Mouse (Mus musculus) Patski (cell line): ENCODE data around the gene Cabp4. TPM values are rescaled to one million over a fixed set of nuclear protein-coding genes. Genes with fewer than 3 reads are reported as not detected.

Experiments used
- ATAC-seq: fragments of 100-300 bp; one replicate; pipeline ENCODE4 v1.8.0; 2021
- CTCF ChIA-PET: fragments of 350-600 bp; sonication (Branson Sonifier 250); formaldehyde crosslinking; loops from one replicate; lab custom pipeline; 2022; ENCODE audit warnings: inconsistent platforms; lab: Charles Lee
- POLR2A ChIA-PET: fragments of 350-600 bp; sonication (Branson Sonifier 250); formaldehyde crosslinking; loops from one replicate; lab custom pipeline; 2022; ENCODE audit warnings: antibody characterized with exemption, inconsistent platforms; lab: Charles Lee
- DNase-seq: peaks from one replicate; pipeline ENCODE4 v3.0.0-alpha.2; 2011; ENCODE audit warnings: low read depth, low spot score
- H3K27me3 ChIP-seq: fragments of 371-371 bp; one replicate; pipeline ENCODE4 v1.5.1; 2021
- CTCF ChIP-seq: fragments of 100-300 bp; IDR thresholded peaks from one replicate; pipeline ENCODE4 v1.5.1; 2021
- in situ Hi-C: fragments of 300-500 bp; cut with MboI; formaldehyde crosslinking; loops from 3 replicates; pipeline ENCODE4 v1.11.1; 2018; ENCODE audit warnings: low pct_unique_long_range_greater_than_20kb, mixed read lengths
- polyA plus RNA-seq: library from polyadenylated mRNA; unstranded; gene quantifications from one replicate; pipeline ENCODE4 v1.2.3, GENCODE M21; 2021

Gene Cabp4
- polyA plus RNA-seq, 1 experiment from 2014 or later, result 0.17 TPM

GRCm38 (mm10) chr19:4099056-4099455, 44.8 kb downstream of the Cabp4 start:
- no peak for DNase-seq
- no peak for ATAC-seq

DNA sequence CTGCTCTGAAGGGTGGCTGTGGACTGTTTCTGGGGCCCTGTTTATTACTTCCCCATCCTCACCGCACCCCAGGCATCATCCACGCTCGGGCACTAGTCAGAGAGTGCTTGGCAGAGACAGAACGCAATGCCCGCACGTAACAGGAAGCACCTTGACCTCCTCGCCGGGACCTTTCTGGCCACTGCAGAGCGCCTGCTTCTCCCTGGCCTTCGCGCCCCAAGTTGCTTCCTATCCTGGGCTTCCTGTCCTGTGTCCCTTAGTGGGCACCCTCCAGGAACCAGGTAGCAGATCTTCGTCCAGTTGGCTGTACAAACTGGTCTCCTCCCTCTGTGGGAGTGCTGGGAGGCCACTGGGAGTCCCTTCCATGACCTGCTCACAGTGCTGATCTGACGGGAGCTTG, 45.4 kb downstream of the Cabp4 start:
- ATAC-seq (no peak), DNase-seq (no peak)
- no peak for TF ChIP-seq CTCF
- CTCF ChIA-PET, result interaction anchor here (0.6 to 2.1 kb wide), 10 partner anchors 16 to 109 kb away, joined by 3 to 11 read pairs (median 4); partner anchors contain the start of gene Rad9a
- no peaks in the 10 kb centered on the region for H3K27me3 ChIP-seq
- in situ Hi-C loops, result no loop called here
- POLR2A ChIA-PET, result interaction anchor here (0.7 to 1.5 kb wide), 6 partner anchors 15 to 130 kb away, joined by 3 to 5 read pairs (median 4); no protein-coding TSS in a partner anchor

More at GRCm38 (mm10) chr19:4099056-4099455, 44.8 kb downstream of the Cabp4 start:
- no peaks in the 10 kb centered on the region for H3K27me3 ChIP-seq
- TF ChIP-seq CTCF, result no peak
- ChIA-PET POLR2A (interaction anchor here (0.6 to 1.5 kb wide), 6 partner anchors 14 to 211 kb away, joined by 3 to 5 read pairs (median 4); partner anchors contain the start of gene Rad9a), CTCF (interaction anchor here (0.6 to 2.1 kb wide), 10 partner anchors 16 to 108 kb away, joined by 3 to 11 read pairs (median 4); partner anchors contain the start of gene Rad9a)
- in situ Hi-C loops, result no loop called here

DNA sequence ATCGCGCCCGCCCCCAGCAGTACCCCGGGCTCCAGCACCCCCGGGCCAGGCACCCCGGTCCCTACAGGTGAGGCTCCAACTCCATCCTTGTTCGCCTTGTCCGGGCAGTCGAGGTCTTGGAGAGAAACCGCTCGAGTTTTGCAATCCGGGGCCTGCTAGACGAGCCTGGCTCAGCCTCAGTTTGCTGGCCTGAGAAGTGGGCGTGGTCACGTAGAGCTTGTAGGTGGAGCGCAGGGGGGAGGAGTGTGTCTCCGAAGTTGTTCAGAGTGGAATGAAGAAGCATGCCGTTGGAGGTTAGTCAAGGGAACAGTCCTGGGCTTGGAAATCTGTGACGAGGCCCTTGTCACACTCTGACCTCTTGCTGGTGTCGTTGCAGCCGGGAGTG, 46.4 kb downstream of the Cabp4 start:
- POLR2A ChIA-PET, result interaction anchor here (1.0 to 1.7 kb wide), 4 partner anchors 29 to 131 kb away, joined by 3 to 4 read pairs (median 3); partner anchors contain the start of genes AC109138.7 and Clcf1
- no peak for TF ChIP-seq CTCF
- CTCF ChIA-PET, result interaction anchor here (1.1 to 1.5 kb wide), 3 partner anchors 28 to 131 kb away, joined by 3 to 6 read pairs (median 3); no protein-coding TSS in a partner anchor
- DNase-seq (no peak), ATAC-seq (peak; percentile 27)
- H3K27me3 ChIP-seq, result no peaks in the 10 kb centered on the region
- in situ Hi-C loops, result no loop called here

DNA sequence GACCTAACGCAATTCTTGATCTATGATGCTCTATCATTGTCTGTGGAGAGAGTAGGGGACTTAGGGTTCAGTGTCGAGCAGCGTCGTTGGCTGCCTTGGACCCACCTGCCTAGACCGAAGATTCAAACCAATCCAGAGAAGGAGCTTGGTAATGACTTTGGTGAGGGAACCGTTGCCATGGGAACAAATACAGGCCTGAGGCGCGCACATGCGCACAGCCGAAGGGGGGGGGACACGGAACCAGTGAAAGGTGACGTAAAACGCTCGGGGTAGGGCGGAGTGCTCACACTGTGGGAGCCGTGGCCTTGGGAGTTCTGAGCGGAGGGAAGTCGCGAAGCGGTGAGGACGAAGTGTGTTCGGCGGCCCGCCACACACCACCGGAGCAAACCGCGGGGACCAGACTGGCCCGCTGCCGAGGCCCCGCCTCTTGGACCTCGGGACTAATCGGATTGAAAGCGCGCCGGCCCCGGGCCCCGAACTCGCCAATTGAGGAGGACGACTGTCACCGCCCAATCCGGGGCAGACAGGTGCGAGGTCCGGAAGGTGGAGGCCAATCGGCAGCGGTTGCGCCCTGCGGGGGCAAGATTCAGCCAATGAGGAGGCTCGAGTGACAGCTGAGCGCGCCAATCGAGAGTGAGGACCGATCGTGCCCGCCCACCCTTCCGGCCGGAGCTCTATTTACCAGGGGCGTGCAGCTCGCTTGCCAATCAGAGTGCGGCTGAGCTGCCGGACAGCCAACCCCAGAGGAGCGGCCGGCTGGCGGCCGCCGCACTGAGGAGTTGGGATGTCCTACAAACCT, 47.0 kb downstream of the Cabp4 start, which contains the start of gene Cdk2ap2:
Gene Cdk2ap2, plus strand, starts transcription at position 541 of the 799 bp plus-strand sequence.
- DNase-seq, result peak; percentile 97
- POLR2A ChIA-PET, result interaction anchor here (1.0 to 1.7 kb wide), 4 partner anchors 30 to 131 kb away, joined by 3 to 4 read pairs (median 3); partner anchors contain the start of genes AC109138.7 and Clcf1
- peak; percentile 88 for ATAC-seq
- no peaks in the 10 kb centered on the region for H3K27me3 ChIP-seq
- no peak for TF ChIP-seq CTCF
- in situ Hi-C loops, result no loop called here
- CTCF ChIA-PET, result interaction anchor here (1.1 to 1.5 kb wide), 5 partner anchors 13 to 132 kb away, joined by 3 to 6 read pairs (median 3); no protein-coding TSS in a partner anchor

GRCm38 (mm10) chr19:4095802-4096201, 48.0 kb downstream of the Cabp4 start:
- DNase-seq (no peak), ATAC-seq (no peak)
- ChIA-PET POLR2A (interaction anchor here (1.1 kb wide), 1 partner anchor 67 kb away, joined by 6 read pairs; the partner anchor contains the start of gene Rps6kb2), CTCF (no interaction called here)
- no peak for TF ChIP-seq CTCF
- in situ Hi-C loops, result no loop called here
- H3K27me3 ChIP-seq, result no peaks in the 10 kb centered on the region

DNA sequence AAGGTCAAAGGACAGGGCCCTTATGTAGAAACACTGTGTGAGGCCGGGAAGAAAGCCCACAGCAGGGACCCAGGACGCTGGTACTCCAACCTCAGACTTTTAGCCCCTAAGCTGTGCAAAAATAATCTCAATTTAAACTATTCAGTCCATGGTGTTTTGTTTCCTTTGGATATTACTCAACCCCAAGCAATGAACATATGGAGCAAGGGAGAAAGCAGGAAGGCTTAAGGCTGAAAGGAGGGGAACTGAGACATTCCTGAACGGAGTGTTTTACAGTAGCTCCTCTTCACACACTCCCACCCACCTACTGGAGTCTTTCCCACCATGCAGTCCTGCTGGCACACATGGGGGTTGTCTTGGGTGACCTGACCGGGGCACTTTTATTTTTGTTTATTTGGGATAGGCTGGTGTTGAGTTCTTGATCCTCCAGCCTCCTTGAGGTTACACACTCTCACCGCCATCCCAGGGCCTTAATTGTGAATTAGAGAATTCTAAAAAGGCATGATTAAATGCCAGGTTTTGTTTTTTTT, 49.0 kb downstream of the Cabp4 start:
- TF ChIP-seq CTCF, result no peak
- no peaks in the 10 kb centered on the region for H3K27me3 ChIP-seq
- ChIA-PET POLR2A (interaction anchor here (1.1 kb wide), 1 partner anchor 68 kb away, joined by 6 read pairs; the partner anchor contains the start of gene Rps6kb2), CTCF (interaction anchor here (1.7 kb wide), 1 partner anchor 9 kb away, joined by 4 read pairs; no protein-coding TSS in a partner anchor)
- in situ Hi-C loops, result no loop called here
- ATAC-seq (no peak), DNase-seq (no peak)

DNA sequence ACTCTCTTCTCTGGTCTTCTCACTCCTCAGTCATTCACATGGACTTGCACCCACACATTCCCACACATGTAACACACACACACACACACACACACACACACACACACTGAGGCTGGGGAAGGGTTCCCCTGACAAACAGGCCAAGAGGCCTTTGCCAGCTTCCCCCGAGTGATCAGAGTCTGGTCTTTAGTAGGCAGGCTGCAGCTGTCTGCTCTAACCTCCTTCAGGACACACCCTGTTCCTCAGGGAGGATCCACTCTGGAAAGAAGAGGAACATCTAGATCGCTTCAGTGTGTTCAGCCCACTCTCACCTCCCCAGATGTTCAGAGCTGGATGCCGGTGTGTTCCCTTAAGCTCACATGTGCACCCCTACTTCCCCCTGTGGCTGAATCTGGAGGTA, 49.5 kb downstream of the Cabp4 start:
- DNase-seq (no peak), ATAC-seq (no peak)
- no peak for TF ChIP-seq CTCF
- CTCF ChIA-PET, result interaction anchor here (1.7 kb wide), 1 partner anchor 9 kb away, joined by 4 read pairs; no protein-coding TSS in a partner anchor
- H3K27me3 ChIP-seq, result peaks cover 2% of the 10 kb centered on the region
- POLR2A ChIA-PET, result no interaction called here
- in situ Hi-C loops, result no loop called here

- no peak for DNase-seq
- in situ Hi-C loops, result no loop called here
- ChIA-PET CTCF (interaction anchor here (1.7 kb wide), 1 partner anchor 8 kb away, joined by 4 read pairs; no protein-coding TSS in a partner anchor), POLR2A (no interaction called here)
- H3K27me3 ChIP-seq, result peaks cover 2% of the 10 kb centered on the region
- no peak for ATAC-seq
- no peak for TF ChIP-seq CTCF
Measured at GRCm38 (mm10) chr19:4093772-4094171, 50.1 kb downstream of the Cabp4 start.

DNA sequence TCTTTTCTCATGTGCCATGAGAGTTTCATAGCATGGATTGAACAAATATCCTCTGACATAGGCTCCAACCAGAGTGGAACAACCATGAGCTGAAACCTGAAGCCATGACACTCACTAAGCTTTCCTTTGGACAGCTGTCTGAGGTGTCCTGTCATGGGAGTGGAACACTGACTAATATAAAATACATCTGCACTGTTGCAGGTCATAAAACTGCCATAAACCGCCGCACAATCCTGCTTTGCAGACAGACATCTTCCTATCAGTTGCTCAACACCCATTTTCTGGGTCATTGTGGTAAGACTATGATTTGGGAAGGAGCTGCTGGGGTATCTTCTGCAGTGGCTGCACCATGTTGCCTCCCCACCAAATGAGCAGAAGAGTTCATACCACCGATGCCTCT, 51.1 kb downstream of the Cabp4 start:
- ChIA-PET POLR2A (no interaction called here), CTCF (interaction anchor here (0.8 kb wide), 1 partner anchor 73 kb away, joined by 3 read pairs; no protein-coding TSS in a partner anchor)
- in situ Hi-C loops, result no loop called here
- no peak for TF ChIP-seq CTCF
- ATAC-seq, result no peak
- H3K27me3 ChIP-seq, result peaks cover 2% of the 10 kb centered on the region
- DNase-seq, result no peak

DNA sequence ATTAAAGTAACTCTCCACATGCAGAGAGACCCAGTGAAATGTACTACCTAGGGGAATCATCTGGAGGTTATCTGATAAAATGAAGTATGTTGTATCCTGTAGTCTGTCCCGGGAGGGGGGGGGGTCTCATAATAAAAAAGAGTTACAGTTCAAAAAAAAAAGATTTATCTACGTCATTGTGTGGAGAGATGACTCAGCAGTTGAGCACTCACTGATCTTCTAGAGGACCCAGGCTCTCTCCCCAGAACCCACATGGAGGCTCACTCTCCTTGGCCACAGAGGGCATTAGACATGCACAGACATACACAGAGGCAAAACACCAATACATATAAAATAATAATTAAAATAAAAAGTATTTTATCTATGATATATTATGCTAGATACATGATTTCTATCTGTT, 52.5 kb downstream of the Cabp4 start:
- CTCF ChIA-PET, result interaction anchor here (1.0 kb wide), 1 partner anchor 45 kb away, joined by 3 read pairs; no protein-coding TSS in a partner anchor
- no peak for TF ChIP-seq CTCF
- in situ Hi-C loops, result no loop called here
- no peak for DNase-seq
- no peak for ATAC-seq
- peaks cover 2% of the 10 kb centered on the region for H3K27me3 ChIP-seq
- POLR2A ChIA-PET, result no interaction called here
